Mouse (Mus musculus) right cerebral cortex, postnatal 4 days (tissue): ENCODE data around the gene Ip6k1.
"Not testable (repeated sequence)": the region's sequence is repeated elsewhere in the genome, so short reads cannot be mapped to it uniquely, and the experiment has no call there.

ENCODE experiments used
- DNase-seq: peaks from one replicate; pipeline ENCODE4 v3.0.0-alpha.2; 2022

Gene Ip6k1

DNA sequence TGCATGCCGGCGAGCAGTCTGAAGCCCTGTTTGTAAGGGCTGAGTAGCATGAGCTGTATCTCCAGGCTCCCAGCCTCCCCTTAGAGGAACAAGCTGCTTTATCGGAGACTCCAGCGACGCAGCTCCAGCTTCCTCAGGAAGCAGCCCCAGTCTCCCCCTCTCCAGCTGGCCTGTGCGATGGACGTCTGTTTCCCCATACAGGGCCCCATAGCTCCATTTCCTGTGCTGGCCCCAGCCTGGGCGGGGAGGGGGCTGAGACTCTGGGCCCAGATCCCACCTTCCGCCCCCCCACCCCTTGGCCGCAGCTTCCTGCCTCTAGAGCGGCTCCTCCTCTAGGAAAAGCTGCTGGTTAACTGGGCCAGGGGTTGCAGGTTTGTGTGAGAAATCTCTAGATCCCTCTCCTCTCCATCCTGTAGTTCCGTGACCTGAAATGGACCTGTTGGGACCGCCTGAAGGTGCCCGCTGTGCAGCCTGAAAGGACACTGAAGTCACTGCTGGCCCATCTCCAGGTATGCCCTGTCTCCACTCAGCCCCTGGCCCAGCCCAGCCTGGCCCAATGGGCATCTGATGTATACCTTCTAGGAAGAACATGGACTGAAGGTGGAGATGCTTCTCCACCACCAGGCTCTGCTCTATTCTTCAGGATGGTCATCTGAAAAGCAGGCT, 19.5 kb upstream of the Ip6k1 start, which contains the start of gene Gm20661:
TSS of gene Gm20661 (plus strand) at position 378 of the 666 bp plus-strand sequence.
- DNase-seq, result no peak

DNA sequence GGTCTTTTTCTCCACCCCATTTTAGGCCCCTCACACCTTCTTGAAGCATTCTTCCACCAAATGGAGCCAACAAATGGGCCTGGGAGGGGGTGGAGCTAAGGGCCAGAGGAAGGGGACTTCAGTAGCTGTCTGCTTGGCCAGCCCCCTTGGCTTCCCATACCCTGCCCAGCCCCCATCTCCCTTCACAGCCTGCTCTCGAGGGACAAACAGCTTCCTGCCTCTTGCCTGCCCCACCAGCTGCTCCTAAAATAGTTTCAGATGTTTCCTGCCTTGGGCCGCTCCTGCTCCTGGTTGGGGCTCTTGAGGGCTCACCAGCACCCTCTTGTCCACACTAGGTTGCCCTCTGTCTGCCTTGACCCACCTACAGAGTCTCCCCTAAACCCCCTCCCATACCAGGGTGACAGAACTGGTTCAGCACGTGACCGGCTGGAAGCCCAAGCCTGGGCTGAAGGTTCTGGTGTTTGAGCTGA, 18.8 kb upstream of the Ip6k1 start:
- peak; percentile 29 for DNase-seq

DNA sequence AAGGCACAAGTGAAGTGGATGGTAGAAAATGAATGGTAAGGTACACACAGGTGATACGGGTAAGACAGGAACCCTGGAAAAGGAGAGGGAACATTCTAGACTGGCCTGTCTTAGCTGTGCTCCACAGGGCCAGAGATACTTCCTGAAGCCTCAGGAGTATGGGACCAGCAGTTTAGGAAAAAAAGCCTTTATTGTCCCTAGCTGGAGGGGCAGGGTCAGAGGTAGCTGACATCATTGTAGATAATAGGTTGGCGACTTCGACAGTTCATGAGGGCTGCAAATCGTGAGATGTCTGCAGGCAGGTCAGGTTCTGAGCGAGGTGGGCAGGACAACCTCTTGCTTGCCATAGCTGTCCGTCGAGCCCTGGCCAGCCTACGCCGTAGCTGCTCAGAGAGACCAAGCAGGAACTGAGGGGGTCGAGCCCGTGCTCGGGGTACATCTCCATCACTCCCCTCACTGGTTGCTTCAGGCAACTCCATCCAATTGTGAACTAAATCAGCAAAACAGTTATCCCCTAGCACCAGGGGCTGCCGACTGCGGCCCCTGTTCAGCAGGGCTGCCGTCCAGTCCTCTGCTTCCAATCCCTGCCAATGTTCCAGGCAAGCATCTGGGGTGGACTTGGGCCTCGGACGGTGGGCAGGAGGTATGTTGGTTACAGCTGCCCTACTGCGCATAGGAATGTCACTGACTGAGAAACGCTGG, 18.1 kb upstream of the Ip6k1 start:
- no peak for DNase-seq

DNA sequence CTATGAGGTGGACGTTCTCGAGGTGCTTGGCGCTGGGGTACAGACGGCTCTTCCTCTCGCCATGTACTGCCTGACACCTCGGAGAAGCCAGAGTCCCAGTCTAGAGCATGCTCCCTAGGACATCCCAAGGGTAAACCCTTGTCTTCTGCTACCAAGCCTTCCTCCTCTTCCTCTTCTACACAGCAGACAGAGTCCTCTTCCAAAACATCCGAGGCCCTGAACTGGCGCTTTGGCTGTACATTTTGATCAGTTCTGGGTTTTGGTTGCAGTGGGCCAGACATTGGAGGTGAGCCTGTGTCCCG, 17.6 kb upstream of the Ip6k1 start:
- no peak for DNase-seq

DNA sequence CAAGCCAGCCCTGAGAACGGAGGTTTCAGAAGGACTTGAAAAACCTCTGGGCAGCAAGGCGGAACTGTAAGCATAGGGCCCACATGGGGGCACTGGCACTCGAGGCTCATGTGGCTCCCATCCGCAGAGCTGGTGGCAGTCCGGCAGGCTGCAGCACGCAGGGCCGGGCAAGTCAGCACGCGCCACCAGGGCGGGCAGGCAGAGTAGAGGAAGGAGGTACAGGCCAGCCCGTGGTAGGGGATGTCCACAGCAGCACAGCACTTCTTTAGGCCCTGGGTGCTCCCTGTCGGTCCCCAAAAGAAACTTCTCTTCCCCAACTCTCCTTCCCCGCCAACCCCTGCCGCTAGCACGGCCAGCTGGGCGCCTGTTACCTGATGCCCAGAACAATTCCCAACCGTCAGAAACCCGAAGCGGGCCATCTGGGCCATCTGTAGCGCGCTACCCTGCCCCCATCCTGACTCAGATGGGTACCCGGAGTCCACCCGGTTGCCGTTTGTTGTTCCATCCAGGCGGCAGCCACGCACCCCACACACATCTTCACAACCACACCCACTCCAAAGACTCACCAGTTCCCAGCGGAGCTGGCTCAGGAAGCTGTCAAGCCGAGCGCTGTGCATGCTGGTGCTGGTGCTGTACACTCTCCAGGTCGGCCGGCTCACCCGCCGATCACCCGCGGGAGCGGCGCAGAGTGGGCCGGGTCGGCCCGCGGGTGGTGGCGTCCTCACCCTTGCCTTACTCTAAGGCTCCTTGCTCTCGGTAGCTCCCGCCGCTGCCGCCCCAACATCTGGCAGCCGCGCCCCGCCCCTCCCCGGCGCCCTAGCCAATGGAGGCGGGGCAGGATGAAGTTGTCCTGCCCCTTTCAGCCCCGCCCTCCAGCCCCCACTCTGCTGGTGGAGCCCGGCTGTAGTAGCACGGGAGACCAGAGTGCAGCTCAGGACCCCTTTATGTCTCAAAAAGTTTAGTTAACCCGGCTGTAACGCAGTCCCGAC, 16.9 kb upstream of the Ip6k1 start, which contains the start of gene Inka1:
TSS of gene Inka1 (minus strand) at position 749 of the 989 bp plus-strand sequence.
- DNase-seq, result peak; percentile 70

GRCm38 (mm10) chr9:107986376-107986775, 15.9 kb upstream of the Ip6k1 start:
- DNase-seq, result peak; percentile 79

DNA sequence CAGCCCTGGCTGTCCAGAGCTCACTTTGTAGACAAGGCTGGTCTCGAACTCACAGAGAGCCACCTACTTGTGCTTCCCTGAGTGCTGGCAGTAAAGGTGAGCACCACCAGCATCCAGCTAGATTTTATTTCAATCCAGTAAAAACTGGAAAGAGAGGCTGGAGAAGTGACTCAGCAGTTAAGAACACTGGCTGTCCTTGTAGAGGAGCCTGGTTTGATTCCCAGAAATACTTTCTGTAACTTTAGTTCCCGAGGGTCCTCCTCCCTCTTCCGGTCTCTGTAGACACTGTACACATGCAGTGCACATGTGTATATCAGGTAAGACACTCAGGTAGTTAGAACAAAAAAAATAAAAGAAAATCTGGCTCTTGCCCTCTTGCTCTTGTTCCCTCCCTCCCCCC, 14.4 kb upstream of the Ip6k1 start:
- no peak for DNase-seq

GRCm38 (mm10) chr9:107992197-107992596, 10.1 kb upstream of the Ip6k1 start, which contains the start of gene Cdhr4:
Cdhr4 (plus strand) TSS chr9:107992497.
- no peak for DNase-seq

DNA sequence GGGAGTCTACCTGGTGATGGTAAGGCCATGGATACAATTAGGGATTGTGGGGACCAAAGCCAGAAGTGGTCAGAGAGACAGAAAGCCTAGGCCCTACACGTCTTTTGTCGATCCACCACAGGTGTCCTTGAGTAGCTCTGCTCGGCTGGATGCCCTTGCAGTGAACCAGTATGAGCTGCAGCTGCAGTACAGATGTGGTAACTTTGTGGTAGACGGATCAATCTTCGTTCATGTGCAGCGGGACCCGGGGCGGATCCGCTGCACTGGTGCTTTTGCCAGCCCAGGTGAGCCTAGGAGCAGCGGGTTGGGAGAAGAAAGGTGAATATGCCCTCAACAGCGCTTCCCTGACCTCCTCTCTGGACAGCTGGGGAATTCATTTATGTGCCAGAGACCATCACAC, 9.3 kb upstream of the Ip6k1 start:
- DNase-seq, result no peak

DNA sequence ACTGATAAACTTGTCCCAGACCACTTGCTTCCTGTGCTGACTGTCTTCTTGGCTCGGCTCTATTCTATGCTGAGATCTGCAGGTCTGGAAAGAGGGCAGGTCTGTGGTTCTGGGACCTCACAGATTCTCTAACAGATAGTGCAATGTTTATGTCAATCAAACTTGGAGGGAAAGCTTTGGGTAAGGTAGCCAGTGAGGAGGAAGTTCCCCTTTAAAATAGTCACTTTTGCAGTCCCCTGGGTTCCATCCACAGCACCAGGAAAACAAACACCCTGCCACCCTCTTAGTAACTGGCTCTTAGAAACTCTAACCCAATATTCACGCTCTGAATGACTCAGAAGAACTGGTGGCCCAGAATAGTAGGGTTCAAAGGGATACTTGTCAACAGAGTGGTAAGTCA, 7.8 kb upstream of the Ip6k1 start:
- no peak for DNase-seq

- DNase-seq, result no peak
Observed at GRCm38 (mm10) chr9:107995513-107995912, 6.8 kb upstream of the Ip6k1 start.

GRCm38 (mm10) chr9:107996049-107996448, 6.3 kb upstream of the Ip6k1 start, which contains the start of gene Gm20662:
Gm20662 (plus strand) TSS chr9:107996349.
- DNase-seq, result no peak

DNA sequence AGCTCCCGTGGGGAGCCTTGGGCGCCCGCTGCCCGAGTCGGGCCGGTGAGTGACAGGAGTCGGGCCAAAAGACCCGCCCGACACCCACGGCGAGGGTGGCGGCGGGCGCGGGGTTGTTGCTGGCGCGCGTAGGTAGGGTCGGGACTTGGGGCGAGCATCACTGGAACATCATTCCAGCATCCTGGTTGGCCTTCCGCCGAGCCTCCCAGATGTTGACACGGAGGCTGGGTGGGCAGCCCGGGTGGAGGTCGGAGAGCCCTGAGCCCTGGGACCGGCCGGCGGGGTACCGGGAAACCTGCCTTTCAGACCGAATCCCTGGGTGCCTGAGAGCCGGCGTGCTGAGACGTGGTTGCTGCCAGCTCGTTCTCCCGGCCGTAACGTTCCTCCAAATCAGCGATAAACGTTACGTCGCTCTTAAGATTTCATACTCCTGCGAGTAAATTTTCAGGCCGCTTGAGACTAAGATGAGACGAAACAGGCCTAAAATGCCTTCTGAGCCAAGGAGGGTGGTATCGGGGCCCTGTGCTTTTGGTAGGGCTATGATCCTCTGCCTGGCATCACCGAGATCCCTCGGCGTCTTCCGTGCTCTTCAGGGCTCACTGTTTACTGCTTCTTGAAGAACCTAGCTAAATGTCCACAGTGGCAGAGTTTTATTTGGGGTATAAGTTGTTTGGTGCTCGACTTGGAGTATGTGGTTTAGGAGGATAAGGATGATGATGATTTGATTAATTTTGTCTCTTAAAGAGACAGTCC, 653 bp downstream of the Ip6k1 start:
- DNase-seq, result peak; percentile 55

GRCm38 (mm10) chr9:108003531-108003890, 1.2 kb downstream of the Ip6k1 start:
- peak; percentile 13 for DNase-seq

GRCm38 (mm10) chr9:108008041-108008440, 5.7 kb downstream of the Ip6k1 start:
- DNase-seq, result no peak

- DNase-seq, result no peak
Observed at GRCm38 (mm10) chr9:108010385-108010784, 8.1 kb downstream of the Ip6k1 start.

DNA sequence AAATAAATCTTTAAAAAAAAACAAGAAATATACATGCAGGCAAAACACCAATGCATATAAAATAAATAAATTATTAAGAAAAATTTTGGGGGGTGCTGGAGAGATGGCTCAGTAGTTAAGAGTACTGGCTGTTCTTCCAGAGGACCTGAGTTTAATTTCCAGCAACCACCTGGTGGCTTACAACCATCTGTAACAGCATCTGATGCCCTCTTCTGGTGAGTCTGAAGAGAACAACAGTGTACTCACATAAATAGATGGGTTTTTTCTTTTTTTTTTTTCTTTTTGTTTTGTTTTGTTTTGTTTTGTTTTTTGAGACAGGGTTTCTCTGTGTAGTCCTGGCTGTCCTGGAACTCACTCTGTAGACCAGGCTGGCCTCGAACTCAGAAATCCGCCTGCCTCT, 11.3 kb downstream of the Ip6k1 start:
- not testable (repeated sequence) for DNase-seq

- no peak for DNase-seq
Observed at GRCm38 (mm10) chr9:108017127-108017526, 14.8 kb downstream of the Ip6k1 start.

DNA sequence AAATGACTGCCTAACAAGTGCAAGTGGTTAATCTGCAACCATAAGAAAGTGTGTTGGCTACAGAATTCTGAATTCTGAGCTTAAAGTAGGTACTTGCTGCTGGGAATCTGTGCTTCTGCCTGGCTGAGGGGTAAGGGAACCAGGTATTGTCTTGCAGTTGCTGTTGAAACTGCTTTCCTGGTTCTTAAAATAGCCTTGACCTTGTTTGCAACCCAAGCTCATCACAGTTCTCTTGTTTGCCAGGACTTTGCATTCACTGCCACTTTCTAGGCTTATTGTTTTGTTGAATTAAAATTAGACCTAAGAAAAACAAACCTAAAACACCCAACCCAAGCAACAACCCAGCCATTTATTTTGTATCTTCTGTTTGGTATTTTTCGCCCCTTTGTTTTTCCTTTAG, 18.4 kb downstream of the Ip6k1 start:
- no peak for DNase-seq

GRCm38 (mm10) chr9:108023216-108023615, 20.9 kb downstream of the Ip6k1 start:
- DNase-seq, result no peak

- DNase-seq, result no peak
Observed at GRCm38 (mm10) chr9:108026584-108026983, 24.3 kb downstream of the Ip6k1 start.

- DNase-seq, result no peak
Observed at GRCm38 (mm10) chr9:108027867-108028266, 25.6 kb downstream of the Ip6k1 start.
